Mouse (Mus musculus): ENCODE measurements at regions not wholly inside any gene's neighbourhood (a gene's known extent, or its start where the extent isn't known, plus 50 kb on each side); places are given as distances from the start of the nearest gene placed in this dataset.

GRCm38 (mm10) chr16:30147296-30147695, 83.1 kb downstream of the Hes1 start:
- Histone ChIP-seq H3K4me2 (ENCODE audit: low read depth, low read length) (no peak overlapping the region), H3K36me3 (ENCODE audit: control insufficient read depth, insufficient read depth, low read length) (no peaks in the 10 kb centered on the region), H3K27ac (replicated peaks; ENCODE audit: low read depth, low read length) (no peak overlapping the region), H3K27me3 (replicated peaks; ENCODE audit: control insufficient read depth, insufficient read depth, low read length) (no peaks in the 10 kb centered on the region), H3K4me1 (ENCODE audit: control insufficient read depth, insufficient read depth, low read length) (peaks cover 13% of the 10 kb centered on the region), H3K9me3 (ENCODE audit: control insufficient read depth, low read length) (no peaks in the 10 kb centered on the region), H3K9ac (ENCODE audit: low read depth, low read length) (no peak overlapping the region), H3K4me3 (ENCODE audit: low read depth, low read length) (no peak overlapping the region)
- ATAC-seq (ENCODE audit: low read depth): no peak
- WGBS: 66% methylated on average over 4 of the region's 4 CpGs
- DNase-seq (ENCODE audit: low spot score): no peak

GRCm38 (mm10) chr16:30151104-30151503, 86.9 kb downstream of the Hes1 start:
- Histone ChIP-seq H3K4me1 (ENCODE audit: control insufficient read depth, insufficient read depth, low read length) (peaks cover 10% of the 10 kb centered on the region), H3K36me3 (ENCODE audit: control insufficient read depth, insufficient read depth, low read length) (no peaks in the 10 kb centered on the region), H3K27ac (replicated peaks; ENCODE audit: low read depth, low read length) (no peak overlapping the region), H3K9me3 (ENCODE audit: control insufficient read depth, low read length) (no peaks in the 10 kb centered on the region), H3K4me3 (ENCODE audit: low read depth, low read length) (no peak overlapping the region), H3K4me2 (ENCODE audit: low read depth, low read length) (no peak overlapping the region), H3K27me3 (replicated peaks; ENCODE audit: control insufficient read depth, insufficient read depth, low read length) (no peaks in the 10 kb centered on the region), H3K9ac (ENCODE audit: low read depth, low read length) (no peak overlapping the region)
- ATAC-seq (ENCODE audit: low read depth): no peak
- 77% methylated on average over 3 of the region's 3 CpGs for WGBS
- DNase-seq (ENCODE audit: low spot score): no peak

DNA sequence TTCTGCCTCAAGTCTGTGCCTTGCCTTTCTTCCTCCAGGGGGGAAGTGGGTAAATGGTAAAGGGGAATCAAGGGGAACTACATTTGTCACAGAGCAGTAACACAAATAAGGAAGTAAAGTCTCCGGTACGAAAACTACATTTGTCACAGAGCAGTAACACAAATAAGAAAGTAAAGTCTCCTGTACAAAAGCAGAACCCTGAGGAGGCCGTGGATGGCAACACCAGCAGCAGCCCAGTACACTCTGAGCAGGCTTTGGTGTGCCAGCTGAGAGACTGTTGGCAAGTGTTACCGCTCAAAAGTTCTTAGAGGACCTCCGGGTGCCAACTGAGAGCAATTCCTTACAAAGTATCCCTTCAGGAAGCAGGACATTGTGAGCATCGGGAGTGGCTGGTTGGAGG, 90.9 kb downstream of the Hes1 start:
- Histone ChIP-seq H3K9me3 (ENCODE audit: control insufficient read depth, low read length) (no peaks in the 10 kb centered on the region), H3K4me2 (ENCODE audit: low read depth, low read length) (0 out of 2 replicates have a peak overlapping the region, but pooled peaks have one; percentile 12), H3K4me3 (ENCODE audit: low read depth, low read length) (no peak overlapping the region), H3K9ac (ENCODE audit: low read depth, low read length) (no peak overlapping the region), H3K27me3 (replicated peaks; ENCODE audit: control insufficient read depth, insufficient read depth, low read length) (no peaks in the 10 kb centered on the region), H3K36me3 (ENCODE audit: control insufficient read depth, insufficient read depth, low read length) (no peaks in the 10 kb centered on the region), H3K27ac (replicated peaks; ENCODE audit: low read depth, low read length) (peak overlapping the region; percentile 57), H3K4me1 (ENCODE audit: control insufficient read depth, insufficient read depth, low read length) (peaks cover 13% of the 10 kb centered on the region)
- WGBS: 19% methylated on average over 6 of the region's 6 CpGs
- ATAC-seq (ENCODE audit: low read depth) (no peak), DNase-seq (ENCODE audit: low spot score) (no peak)

DNA sequence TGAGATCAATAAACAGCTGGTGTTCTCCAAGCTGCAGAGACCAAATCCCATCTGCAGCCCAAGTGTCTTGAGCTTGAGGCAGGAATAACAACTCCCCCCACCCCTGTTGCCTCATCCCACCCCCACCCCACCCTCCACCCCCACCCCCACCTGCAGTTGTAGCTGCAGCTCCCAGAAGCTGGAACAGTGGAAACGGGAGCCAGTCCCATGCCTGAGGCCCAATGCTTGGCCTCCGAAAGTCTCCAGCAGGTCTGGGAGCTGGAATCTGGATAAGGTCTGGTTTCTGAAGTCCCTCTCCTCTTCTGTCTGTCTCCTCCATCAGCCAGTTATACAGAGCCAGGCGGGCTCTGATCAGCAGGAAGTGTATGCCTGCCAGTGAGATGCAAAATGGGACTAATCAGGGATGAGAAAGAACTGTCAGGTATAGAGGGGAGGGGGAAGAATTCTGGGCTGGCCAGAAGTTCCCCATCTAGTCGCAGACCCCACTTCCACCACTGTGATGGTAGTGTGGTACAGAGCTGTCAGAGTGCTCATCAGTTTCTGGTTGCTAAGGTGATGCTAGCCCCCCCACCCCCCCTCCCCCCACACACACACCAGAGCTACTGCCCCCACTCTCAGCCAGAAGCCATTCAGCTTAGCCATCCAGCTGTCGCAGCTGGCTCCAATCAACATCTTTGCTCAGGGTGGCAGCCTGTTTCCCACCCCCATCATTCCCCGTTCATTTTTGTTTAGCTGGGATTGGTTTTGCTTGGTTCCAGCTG, 91.5 kb downstream of the Hes1 start:
- Histone ChIP-seq H3K9ac (ENCODE audit: low read depth, low read length) (no peak overlapping the region), H3K4me1 (ENCODE audit: control insufficient read depth, insufficient read depth, low read length) (peaks cover 17% of the 10 kb centered on the region), H3K4me3 (ENCODE audit: low read depth, low read length) (no peak overlapping the region), H3K27me3 (replicated peaks; ENCODE audit: control insufficient read depth, insufficient read depth, low read length) (no peaks in the 10 kb centered on the region), H3K4me2 (ENCODE audit: low read depth, low read length) (0 out of 2 replicates have a peak overlapping the region, but pooled peaks have one; percentile 12), H3K27ac (replicated peaks; ENCODE audit: low read depth, low read length) (peak overlapping the region; percentile 57), H3K9me3 (ENCODE audit: control insufficient read depth, low read length) (no peaks in the 10 kb centered on the region), H3K36me3 (ENCODE audit: control insufficient read depth, insufficient read depth, low read length) (no peaks in the 10 kb centered on the region)
- WGBS: 7% methylated on average over 6 of the region's 6 CpGs
- DNase-seq (ENCODE audit: low spot score) (peak; percentile 83), ATAC-seq (ENCODE audit: low read depth) (peak; percentile 74)

- DNase-seq (ENCODE audit: low spot score): no peak
- H3K9ac ChIP-seq (ENCODE audit: low read depth, low read length): no peak overlapping the region
- no peak for ATAC-seq (ENCODE audit: low read depth)
- no peak overlapping the region for H3K27ac ChIP-seq (replicated peaks; ENCODE audit: low read depth, low read length)
- no peaks in the 10 kb centered on the region for H3K36me3 ChIP-seq (ENCODE audit: control insufficient read depth, insufficient read depth, low read length)
- peaks cover 21% of the 10 kb centered on the region for H3K4me1 ChIP-seq (ENCODE audit: control insufficient read depth, insufficient read depth, low read length)
- 86% methylated on average over 9 of the region's 9 CpGs for WGBS
- H3K4me2 ChIP-seq (ENCODE audit: low read depth, low read length): no peak overlapping the region
- H3K4me3 ChIP-seq (ENCODE audit: low read depth, low read length): no peak overlapping the region
- H3K27me3 ChIP-seq (replicated peaks; ENCODE audit: control insufficient read depth, insufficient read depth, low read length): no peaks in the 10 kb centered on the region
- H3K9me3 ChIP-seq (ENCODE audit: control insufficient read depth, low read length): no peaks in the 10 kb centered on the region
These were observed 94.0 kb downstream of the Hes1 start for GRCm38 (mm10) chr16:30158184-30158583.

DNA sequence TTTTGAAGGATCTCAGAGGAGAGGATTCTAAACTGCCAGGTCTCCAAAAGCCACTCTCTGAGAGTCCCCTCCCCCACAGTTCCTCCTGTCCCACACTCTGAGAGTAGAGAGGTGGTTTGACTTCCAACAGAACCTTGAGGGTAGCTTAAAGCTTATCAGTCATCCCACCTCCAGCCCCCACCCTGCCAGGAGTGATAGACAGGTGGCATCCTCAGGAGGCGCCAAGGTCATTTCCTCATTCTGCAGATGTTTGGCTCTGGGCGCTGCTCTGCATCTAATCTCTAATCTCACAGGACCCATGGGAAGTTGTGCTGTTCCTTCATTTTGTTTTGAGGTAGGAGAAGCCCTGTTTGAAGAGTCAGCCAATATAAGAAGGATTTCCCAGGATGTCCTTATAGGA, 96.2 kb downstream of the Hes1 start:
- Histone ChIP-seq H3K4me3 (ENCODE audit: low read depth, low read length) (no peak overlapping the region), H3K27ac (replicated peaks; ENCODE audit: low read depth, low read length) (no peak overlapping the region; the same call in 1 of the 2 replicates), H3K9ac (ENCODE audit: low read depth, low read length) (no peak overlapping the region), H3K4me1 (ENCODE audit: control insufficient read depth, insufficient read depth, low read length) (peaks cover 17% of the 10 kb centered on the region), H3K4me2 (ENCODE audit: low read depth, low read length) (no peak overlapping the region), H3K27me3 (replicated peaks; ENCODE audit: control insufficient read depth, insufficient read depth, low read length) (no peaks in the 10 kb centered on the region), H3K36me3 (ENCODE audit: control insufficient read depth, insufficient read depth, low read length) (no peaks in the 10 kb centered on the region), H3K9me3 (ENCODE audit: control insufficient read depth, low read length) (no peaks in the 10 kb centered on the region)
- ATAC-seq (ENCODE audit: low read depth) (0 out of 2 replicates have a peak, but pooled peaks have one; percentile 16), DNase-seq (ENCODE audit: low spot score) (peak; percentile 31)
- 29% methylated on average over 2 of the region's 2 CpGs for WGBS

DNA sequence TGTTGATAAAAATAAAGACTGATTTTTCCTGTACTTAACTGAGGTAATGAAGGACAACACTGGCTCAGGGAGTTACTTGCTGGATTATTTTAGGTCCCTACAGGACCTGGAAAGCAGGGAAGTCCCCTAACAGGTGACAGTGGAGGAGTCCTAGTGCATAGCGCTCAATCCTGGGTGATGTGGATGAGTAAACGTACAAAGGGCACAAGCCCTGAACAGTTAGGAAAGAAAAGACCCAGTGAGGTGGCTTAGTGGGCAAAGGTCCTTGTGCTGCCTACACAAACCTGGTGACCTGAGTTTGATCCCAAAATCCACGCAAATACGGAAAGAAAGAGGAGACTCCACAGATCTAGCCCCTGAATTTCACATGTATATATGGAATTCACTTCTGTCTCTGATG, 99.1 kb downstream of the Hes1 start:
- no peak overlapping the region for H3K4me2 ChIP-seq (ENCODE audit: low read depth, low read length)
- DNase-seq (ENCODE audit: low spot score) (no peak), ATAC-seq (ENCODE audit: low read depth) (no peak)
- H3K27ac ChIP-seq (replicated peaks; ENCODE audit: low read depth, low read length): no peak overlapping the region
- H3K4me3 ChIP-seq (ENCODE audit: low read depth, low read length): no peak overlapping the region
- H3K27me3 ChIP-seq (replicated peaks; ENCODE audit: control insufficient read depth, insufficient read depth, low read length): no peaks in the 10 kb centered on the region
- 83% methylated on average over 2 of the region's 4 CpGs for WGBS
- no peaks in the 10 kb centered on the region for H3K9me3 ChIP-seq (ENCODE audit: control insufficient read depth, low read length)
- no peaks in the 10 kb centered on the region for H3K36me3 ChIP-seq (ENCODE audit: control insufficient read depth, insufficient read depth, low read length)
- H3K9ac ChIP-seq (ENCODE audit: low read depth, low read length): no peak overlapping the region
- peaks cover 8% of the 10 kb centered on the region; the same call in 1 of the 2 replicates for H3K4me1 ChIP-seq (ENCODE audit: control insufficient read depth, insufficient read depth, low read length)

- ATAC-seq (ENCODE audit: low read depth) (no peak), DNase-seq (ENCODE audit: low spot score) (no peak)
- Histone ChIP-seq H3K4me1 (ENCODE audit: control insufficient read depth, insufficient read depth, low read length) (peaks cover 10% of the 10 kb centered on the region), H3K4me3 (ENCODE audit: low read depth, low read length) (no peak overlapping the region), H3K4me2 (ENCODE audit: low read depth, low read length) (no peak overlapping the region), H3K9ac (ENCODE audit: low read depth, low read length) (no peak overlapping the region), H3K27me3 (replicated peaks; ENCODE audit: control insufficient read depth, insufficient read depth, low read length) (no peaks in the 10 kb centered on the region), H3K36me3 (ENCODE audit: control insufficient read depth, insufficient read depth, low read length) (no peaks in the 10 kb centered on the region), H3K27ac (replicated peaks; ENCODE audit: low read depth, low read length) (no peak overlapping the region), H3K9me3 (ENCODE audit: control insufficient read depth, low read length) (no peaks in the 10 kb centered on the region)
- whole genome bisulfite sequencing: 73% methylated on average over 3 of the region's 3 CpGs
These were observed 101.5 kb downstream of the Hes1 start for GRCm38 (mm10) chr16:30165667-30166180.

Measured in embryonic facial prominence, embryonic 14.5 days (tissue).